Comparison of ENCODE assay signal across 8 mouse cellular contexts in genomic region chr11:72132266-72132665, GRCm38 (mm10). TPM values are rescaled to one million over a fixed set of nuclear protein-coding genes. Genes with fewer than 3 reads are reported as not detected.
DNase-seq lines count a peak whose midpoint lies in the region; ATAC-seq and TF ChIP-seq lines count a peak whose summit lies in the region.

No protein-coding gene starts in this region.

- DNase-seq in left cerebral cortex, adult 18-20 months (ENCODE audit: low spot score in 2 of 2): peak; percentile 30 to 39
- DNase-seq in left cerebral cortex, adult 11 months (ENCODE audit: low spot score): no peak
- DNase-seq in adrenal gland, adult 18-20 months (ENCODE audit: low spot score in 2 of 2): peak; percentile 44 to 65
- DNase-seq in stomach, postnatal 0 days (ENCODE audit: low spot score): peak; percentile 85
- DNase-seq in frontal cortex, adult 2 months (ENCODE audit: extremely low spot score in 1 of 2, low spot score in 1 of 2): no peak
- DNase-seq in spleen, adult 18-20 months: no peak

- H3K4me3 ChIP-seq in embryonic facial prominence, embryonic 15.5 days (replicated peaks): no peak overlapping the region
- no peak overlapping the region for H3K4me3 ChIP-seq in kidney, embryonic 15.5 days (replicated peaks)
- H3K4me3 ChIP-seq in stomach, postnatal 0 days (ENCODE audit: low read depth, low read length): no peak overlapping the region

- H3K36me3 ChIP-seq in embryonic facial prominence, embryonic 15.5 days: no peaks in the 10 kb centered on the region
- no peaks in the 10 kb centered on the region for H3K36me3 ChIP-seq in kidney, embryonic 15.5 days
- H3K36me3 ChIP-seq in stomach, postnatal 0 days (ENCODE audit: control insufficient read depth, insufficient read depth, low read length): no peaks in the 10 kb centered on the region

- H3K9ac ChIP-seq in embryonic facial prominence, embryonic 15.5 days: no peak overlapping the region
- no peak overlapping the region for H3K9ac ChIP-seq in kidney, embryonic 15.5 days
- H3K9ac ChIP-seq in stomach, postnatal 0 days (ENCODE audit: low read length): 0 out of 2 replicates have a peak overlapping the region, but pooled peaks have one; percentile 48

- no peak for ATAC-seq in embryonic facial prominence, embryonic 15.5 days (ENCODE audit: insufficient number of reproducible peaks, low FRiP score, low TSS enrichment, low read depth)
- ATAC-seq in kidney, embryonic 15.5 days (replicated peaks; ENCODE audit: low FRiP score): no peak
- ATAC-seq in stomach, postnatal 0 days (ENCODE audit: low FRiP score, low TSS enrichment): peak; percentile 46

- H3K4me2 ChIP-seq in embryonic facial prominence, embryonic 15.5 days (replicated peaks): no peak overlapping the region; the same call in 1 of the 2 replicates
- no peak overlapping the region for H3K4me2 ChIP-seq in kidney, embryonic 15.5 days
- peak overlapping the region; percentile 25; the same call in 1 of the 2 replicates for H3K4me2 ChIP-seq in stomach, postnatal 0 days (replicated peaks; ENCODE audit: low read depth)

- TF ChIP-seq CTCF in stomach, postnatal 0 days (IDR thresholded peaks at IDR 0.05; ENCODE audit: low read depth): no peak

- no peak for TF ChIP-seq EP300 in stomach, postnatal 0 days (optimal IDR thresholded peaks at IDR 0.05)

- H3K4me1 ChIP-seq in embryonic facial prominence, embryonic 15.5 days: peaks cover 68% of the 10 kb centered on the region
- peaks cover 42% of the 10 kb centered on the region for H3K4me1 ChIP-seq in kidney, embryonic 15.5 days
- peaks cover 17% of the 10 kb centered on the region for H3K4me1 ChIP-seq in stomach, postnatal 0 days (replicated peaks; ENCODE audit: control insufficient read depth, insufficient read depth)

- H3K27ac ChIP-seq in embryonic facial prominence, embryonic 15.5 days (replicated peaks): peak overlapping the region; percentile 75
- H3K27ac ChIP-seq in kidney, embryonic 15.5 days: peak overlapping the region; percentile 23; the same call in 1 of the 2 replicates
- peak overlapping the region; percentile 88 for H3K27ac ChIP-seq in stomach, postnatal 0 days (replicated peaks)

- H3K27me3 ChIP-seq in embryonic facial prominence, embryonic 15.5 days: peaks cover 28% of the 10 kb centered on the region
- H3K27me3 ChIP-seq in kidney, embryonic 15.5 days: peaks cover 51% of the 10 kb centered on the region
- H3K27me3 ChIP-seq in stomach, postnatal 0 days (ENCODE audit: control insufficient read depth, insufficient read depth, low read length): no peaks in the 10 kb centered on the region

- 17% methylated on average over 3 of the region's 3 CpGs for WGBS in embryonic facial prominence, embryonic 15.5 days
- 17% methylated on average over 3 of the region's 3 CpGs for WGBS in kidney, embryonic 15.5 days
- 8% methylated on average over 3 of the region's 3 CpGs for WGBS in stomach, postnatal 0 days

- no peaks in the 10 kb centered on the region for H3K9me3 ChIP-seq in embryonic facial prominence, embryonic 15.5 days (replicated peaks)
- H3K9me3 ChIP-seq in kidney, embryonic 15.5 days (replicated peaks): no peaks in the 10 kb centered on the region
- no peaks in the 10 kb centered on the region for H3K9me3 ChIP-seq in stomach, postnatal 0 days (ENCODE audit: control insufficient read depth, low read length)

RNA-seq across cellular contexts. Expression of gene Pitpnm3, which starts 3.3 kb away (rescaled TPM):
- total RNA-seq in left cerebral cortex, adult 18-20 months (2021): 10 to 100 TPM; 80.5 to 83.2 TPM
- 1 to 10 TPM; 3.3 to 7.6 TPM for total RNA-seq in adrenal gland, adult 18-20 months (2021)
- 1.9 and 2.0 TPM in 2 replicates for polyA plus RNA-seq in embryonic facial prominence, embryonic 15.5 days (2015; fragmentation: Nextera tagmentation; extraction: Ambion mirVana)
- 0.05 and 0.13 TPM in 2 replicates for polyA plus RNA-seq in kidney, embryonic 15.5 days (2015; fragmentation: Nextera tagmentation; extraction: Ambion mirVana)
- polyA plus RNA-seq in stomach, postnatal 0 days (2015; fragmentation: Nextera tagmentation; extraction: Ambion mirVana): 1.2 and 1.3 TPM in 2 replicates
- polyA plus RNA-seq in frontal cortex, adult 2 months (2012; rRNA removed): 102 and 104 TPM in 2 replicates

Comparison
In these comparisons a context has a peak if more than half of its experiments do, and no peak if none do; other contexts are left out.
1. DNase-seq: peak in left cerebral cortex, adult 18-20 months (2 of 2), adrenal gland, adult 18-20 months (2 of 2) and stomach, postnatal 0 days (single experiment); none in left cerebral cortex, adult 11 months (single experiment), frontal cortex, adult 2 months (0 of 2) and spleen, adult 18-20 months (0 of 2).
2. H3K27ac ChIP-seq: peak in every context shown above with its lines; median percentile 88 in stomach, postnatal 0 days; 75 in embryonic facial prominence, embryonic 15.5 days; 23 in kidney, embryonic 15.5 days.
3. RNA of gene Pitpnm3, which starts 3.3 kb away (polyA plus RNA-seq): 102 to 104 TPM in frontal cortex, adult 2 months; 1.9 to 2.0 TPM in embryonic facial prominence, embryonic 15.5 days, 1.2 to 1.3 TPM in stomach, postnatal 0 days and 0.05 to 0.13 TPM in kidney, embryonic 15.5 days; every median in the first group is over 10 times any median in the second.